Mouse (Mus musculus) testis, adult 2 months (tissue): Measurements from ENCODE around the gene Nuak1.

ENCODE experiments used
- CTCF ChIP-seq: fragments of 200-500 bp; IDR thresholded peaks from 2 replicates; pipeline ENCODE4 v1.5.1; 2012; ENCODE audit warnings: low read depth, mild to moderate bottlenecking, inconsistent platforms, low read length, moderate library complexity; ENCODE audit not compliant: control insufficient read depth, insufficient read depth, insufficient replicate concordance
- POLR2A ChIP-seq: fragments of 200-500 bp; IDR thresholded peaks from 2 replicates; pipeline ENCODE4 v1.6.1; 2012; ENCODE audit warnings: low read depth, mild to moderate bottlenecking, inconsistent platforms, low read length, moderate library complexity; ENCODE audit not compliant: control insufficient read depth

DNA sequence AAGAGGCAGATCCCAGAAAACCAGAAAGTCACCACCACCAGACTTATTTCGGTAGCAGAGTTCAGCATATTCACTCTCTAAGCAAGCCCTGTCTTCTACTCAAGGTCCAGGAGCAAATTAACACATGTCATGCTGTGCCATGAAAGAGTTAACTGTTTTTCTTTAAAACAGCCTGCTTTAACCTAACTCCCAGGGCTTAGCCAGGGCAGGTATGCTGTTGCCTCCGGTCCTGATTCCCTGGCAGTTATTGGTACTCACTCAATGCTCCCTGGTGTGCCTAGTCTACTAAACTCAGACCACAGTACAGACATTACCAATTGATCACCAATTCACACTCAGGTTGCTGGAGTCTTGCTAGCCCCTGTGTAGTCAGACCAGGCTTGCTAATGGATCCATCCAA lies 66.9 kb downstream of the Nuak1 start:
- no peak for TF ChIP-seq CTCF
- TF ChIP-seq POLR2A: no peak
